Mouse (Mus musculus) embryonic facial prominence, embryonic 12.5 days (tissue): ENCODE measurements around the gene Tsku. TPM values are rescaled to one million over a fixed set of nuclear protein-coding genes. Genes with fewer than 3 reads are reported as not detected.
A peak's percentile ranks its signal among the peaks of the same experiment; 100 is the strongest.

Source experiments
- ATAC-seq: fragments of 200-750 bp; cut with Nextera tagmentation; 2 replicates; pipeline ENCODE4 v1.8.0; 2017; ENCODE audit not compliant: insufficient number of reproducible peaks, insufficient read depth, low FRiP score, low TSS enrichment
- H3K27ac ChIP-seq: fragments of 300-500 bp; sonication (generic); 2 replicates; pipeline ENCODE4 v1.5.1; 2016; ENCODE audit warnings: mild to moderate bottlenecking
- H3K27me3 ChIP-seq: fragments of 300-500 bp; sonication (generic); 2 replicates; pipeline ENCODE4 v1.6.1; 2016; ENCODE audit warnings: mild to moderate bottlenecking, moderate library complexity
- H3K36me3 ChIP-seq: fragments of 300-500 bp; sonication (generic); 2 replicates; pipeline ENCODE4 v1.6.1; 2016; ENCODE audit warnings: mild to moderate bottlenecking
- H3K4me1 ChIP-seq: fragments of 300-500 bp; sonication (generic); 2 replicates; pipeline ENCODE4 v1.6.1; 2016
- H3K4me2 ChIP-seq: fragments of 300-500 bp; sonication (generic); replicated peaks from 2 replicates; pipeline ENCODE4 v1.6.1; 2016; ENCODE audit warnings: mild to moderate bottlenecking, moderate library complexity
- H3K4me3 ChIP-seq: fragments of 300-500 bp; sonication (generic); 2 replicates; pipeline ENCODE4 v1.5.1; 2016; ENCODE audit warnings: mild to moderate bottlenecking
- H3K9ac ChIP-seq: fragments of 300-500 bp; sonication (generic); 2 replicates; pipeline ENCODE4 v1.6.1; 2016; ENCODE audit warnings: mild to moderate bottlenecking, moderate library complexity
- H3K9me3 ChIP-seq: fragments of 300-500 bp; sonication (generic); 2 replicates; pipeline ENCODE4 v1.6.1; 2016; ENCODE audit warnings: mild to moderate bottlenecking, moderate library complexity
- WGBS: fragments of 180-500 bp; shearing (Covaris S2); methylation state at CpG from one replicate; pipeline ENCODE4 v1.1.7; 2016; 5-methylcytosine and 5-hydroxymethylcytosine counted together
- polyA plus RNA-seq: library from polyadenylated mRNA; unstranded; fragments of >200 nt; fragmentation: Nextera tagmentation; extraction: Ambion mirVana; gene quantifications from 2 replicates; pipeline ENCODE4 v1.2.1, GENCODE M21; 2016

The Tsku gene
- polyA plus RNA-seq, 1 experiment from 2014 or later: 15.9 TPM

GRCm38 (mm10) chr7:98307921-98308606 is 53.1 kb downstream of the Tsku start:
- peak overlapping the region; percentile 67 for H3K4me2 ChIP-seq
- peaks cover 4% of the 10 kb centered on the region; the same call in 1 of the 2 replicates for H3K4me1 ChIP-seq
- no peaks in the 10 kb centered on the region for H3K27me3 ChIP-seq
- 45% methylated on average over 9 of the region's 9 CpGs for WGBS
- H3K27ac ChIP-seq: no peak overlapping the region
- H3K4me3 ChIP-seq: peak overlapping the region; percentile 71
- no peak for ATAC-seq
- H3K9me3 ChIP-seq: no peaks in the 10 kb centered on the region
- H3K9ac ChIP-seq: peak overlapping the region; percentile 77; the same call in 1 of the 2 replicates
- H3K36me3 ChIP-seq: no peaks in the 10 kb centered on the region

DNA sequence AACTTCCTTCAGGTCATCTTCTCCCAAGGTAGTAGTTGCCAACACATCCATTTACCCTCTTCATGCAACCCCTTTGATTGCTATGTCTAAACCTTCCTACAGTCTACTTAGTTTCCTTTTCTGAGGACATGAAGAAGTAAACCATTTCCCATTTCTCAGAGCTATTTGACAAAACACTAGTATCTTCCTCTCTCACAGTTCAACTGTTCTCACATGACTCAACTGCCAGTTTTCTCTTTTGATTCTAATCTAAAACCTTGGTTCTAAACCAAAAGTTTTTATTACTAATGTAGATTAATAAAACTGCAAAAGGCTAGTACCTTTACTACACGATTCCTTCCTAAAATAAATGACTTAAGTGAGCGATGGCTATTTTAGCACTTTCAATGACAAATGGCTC is 53.7 kb downstream of the Tsku start:
- Histone ChIP-seq H3K27ac (no peak overlapping the region), H3K36me3 (no peaks in the 10 kb centered on the region), H3K9ac (no peak overlapping the region), H3K4me3 (no peak overlapping the region), H3K9me3 (no peaks in the 10 kb centered on the region), H3K27me3 (no peaks in the 10 kb centered on the region), H3K4me1 (peaks cover 4% of the 10 kb centered on the region; the same call in 1 of the 2 replicates), H3K4me2 (0 out of 2 replicates have a peak overlapping the region, but pooled peaks have one; percentile 67)
- WGBS: 94% methylated on average over 2 of the region's 2 CpGs
- ATAC-seq: no peak

Other genes with a start within 250 kb of the Tsku start
- 14.0 and 16.1 TPM in 2 replicates for gene Myo7a, start 241.8 kb downstream of the Tsku start, polyA plus RNA-seq
- 0.43 and 0.46 TPM in 2 replicates for gene Omp, start 215.8 kb downstream of the Tsku start, polyA plus RNA-seq
- 5.0 and 5.7 TPM in 2 replicates for gene Capn5, start 183.1 kb downstream of the Tsku start, polyA plus RNA-seq
- gene B3gnt6, start 161.8 kb downstream of the Tsku start, polyA plus RNA-seq: not detected in 2 replicates
- gene Acer3, start 40.1 kb downstream of the Tsku start, polyA plus RNA-seq: 23.0 and 24.1 TPM in 2 replicates
- gene Gucy2d, start 79.1 kb upstream of the Tsku start, polyA plus RNA-seq: 0.04 TPM in 1 of 2 replicates, not detected in the other
- gene Lrrc32, start 128.0 kb upstream of the Tsku start, polyA plus RNA-seq: 3.9 and 4.6 TPM in 2 replicates